Mouse (Mus musculus) MEL (cell line): ENCODE results near the gene Robo3. TPM values are rescaled to one million over a fixed set of nuclear protein-coding genes. Genes with fewer than 3 reads are reported as not detected.
A peak's percentile ranks its signal among the peaks of the same experiment; 100 is the strongest.

Experiments used
- DNase-seq: peaks from one replicate; pipeline ENCODE4 v3.0.0; 2011; ENCODE audit warnings: low read depth, low spot score
- H3K27ac ChIP-seq: 2 replicates; pipeline ENCODE4 v1.5.1; 2012; ENCODE audit warnings: low read depth, mild to moderate bottlenecking, control low read depth, low read length, moderate library complexity; ENCODE audit not compliant: control insufficient read depth
- H3K27me3 ChIP-seq, 2 experiments: fragments of 150-350 bp in 1 of 2; sonication (generic) in 1 of 2; 2 replicates each; pipeline ENCODE4 v1.6.1; 2012; ENCODE audit warnings: low read length in 2 of 2, mild to moderate bottlenecking in 2 of 2, improper control_type of control experiment in 1 of 2, moderate library complexity in 1 of 2; ENCODE audit not compliant: insufficient read depth in 2 of 2, control insufficient read depth in 1 of 2
- H3K36me3 ChIP-seq, 2 experiments: 2 replicates each; pipeline ENCODE4 v1.6.1; 2012 to 2014; ENCODE audit warnings: low read length in 2 of 2, improper control_type of control experiment in 1 of 2, inconsistent platforms in 1 of 2, mild to moderate bottlenecking in 1 of 2; ENCODE audit not compliant: insufficient read depth in 2 of 2, control insufficient read depth in 1 of 2
- H3K4me1 ChIP-seq, 2 experiments: fragments of 150-350 bp in 1 of 2; sonication (generic) in 1 of 2; 2 replicates each; pipeline ENCODE4 v1.6.1; 2012; ENCODE audit warnings: low read length in 2 of 2, improper control_type of control experiment in 1 of 2, mild to moderate bottlenecking in 1 of 2; ENCODE audit not compliant: insufficient read depth in 2 of 2, control insufficient read depth in 1 of 2
- H3K4me3 ChIP-seq, 2 experiments: fragments of 150-350 bp in 1 of 2; sonication (generic) in 1 of 2; 2 replicates each; pipeline ENCODE4 v1.5.1; 2012; ENCODE audit warnings: low read depth in 2 of 2, low read length in 2 of 2, mild to moderate bottlenecking in 2 of 2, moderate library complexity in 2 of 2, control low read depth in 1 of 2, improper control_type of control experiment in 1 of 2; ENCODE audit not compliant: control insufficient read depth in 1 of 2, insufficient read depth in 1 of 2
- H3K79me2 ChIP-seq: 2 replicates; pipeline ENCODE4 v1.6.1; 2012; ENCODE audit warnings: mild to moderate bottlenecking, low read length, moderate library complexity; ENCODE audit not compliant: control insufficient read depth, poor library complexity, insufficient read depth
- H3K9ac ChIP-seq: 2 replicates; pipeline ENCODE4 v1.6.1; 2012; ENCODE audit warnings: low read depth, mild to moderate bottlenecking, control low read depth, low read length, moderate library complexity; ENCODE audit not compliant: control insufficient read depth, poor library complexity, severe bottlenecking
- H3K9me3 ChIP-seq: fragments of 150-350 bp; sonication (generic); replicated peaks from 2 replicates; pipeline ENCODE4 v1.6.1; 2012; ENCODE audit warnings: mild to moderate bottlenecking, low read length, improper control_type of control experiment, moderate library complexity; ENCODE audit not compliant: insufficient read depth
- CTCF ChIP-seq, 3 experiments: IDR thresholded peaks in 2 of 3; conservative IDR thresholded peaks in 1 of 3; 2 replicates each; pipeline ENCODE4 v1.5.1; 2011 to 2012; ENCODE audit warnings: low read length in 3 of 3, low read depth in 2 of 3, mild to moderate bottlenecking in 2 of 3, improper control_type of control experiment in 1 of 3, inconsistent platforms in 1 of 3, mixed read lengths in 1 of 3, moderate library complexity in 1 of 3; ENCODE audit not compliant: control insufficient read depth in 1 of 3, insufficient read depth in 1 of 3, poor library complexity in 1 of 3, severe bottlenecking in 1 of 3
- ETS1 ChIP-seq: IDR thresholded peaks from 2 replicates; pipeline ENCODE4 v1.6.1; 2012; ENCODE audit warnings: low read depth, mild to moderate bottlenecking, inconsistent platforms, low read length, improper control_type of control experiment, moderate library complexity
- HCFC1 ChIP-seq: IDR thresholded peaks from 2 replicates; pipeline ENCODE4 v1.6.1; 2012; ENCODE audit warnings: low read depth, mild to moderate bottlenecking, inconsistent platforms, low read length, improper control_type of control experiment, moderate library complexity
- JUND ChIP-seq: IDR thresholded peaks from 2 replicates; pipeline ENCODE4 v1.6.1; 2011; ENCODE audit warnings: low read depth, mild to moderate bottlenecking, improper control_type of control experiment, low read length
- KAT2A ChIP-seq: conservative IDR thresholded peaks from 2 replicates; pipeline ENCODE4 v1.6.1; 2012; ENCODE audit warnings: low read depth, low read length, improper control_type of control experiment, inconsistent platforms
- NELFE ChIP-seq: IDR thresholded peaks from 2 replicates; pipeline ENCODE4 v1.6.1; 2011; ENCODE audit warnings: low read depth, low read length, improper control_type of control experiment
- NRF1 ChIP-seq: IDR thresholded peaks from 2 replicates; pipeline ENCODE4 v1.6.1; 2014; ENCODE audit warnings: low read depth, mild to moderate bottlenecking, inconsistent platforms, low read length, improper control_type of control experiment, moderate library complexity; ENCODE audit not compliant: poor library complexity, insufficient read depth, severe bottlenecking
- POLR2A ChIP-seq, 2 experiments: IDR thresholded peaks; 2 replicates each; pipeline ENCODE4 v1.6.1; 2011 to 2012; ENCODE audit warnings: low read length in 2 of 2, mild to moderate bottlenecking in 2 of 2, control low read depth in 1 of 2, improper control_type of control experiment in 1 of 2, low read depth in 1 of 2, moderate library complexity in 1 of 2; ENCODE audit not compliant: control insufficient read depth in 1 of 2, insufficient read depth in 1 of 2, poor library complexity in 1 of 2
- POLR2AphosphoS2 ChIP-seq: IDR thresholded peaks from 2 replicates; pipeline ENCODE4 v1.6.1; 2011; ENCODE audit warnings: low read length, improper control_type of control experiment
- RAD21 ChIP-seq: IDR thresholded peaks from 2 replicates; pipeline ENCODE4 v1.6.1; 2011; ENCODE audit warnings: mild to moderate bottlenecking, low read depth, low read length, improper control_type of control experiment
- SMC3 ChIP-seq: IDR thresholded peaks from 2 replicates; pipeline ENCODE4 v1.6.1; 2011; ENCODE audit warnings: low read depth, low read length, improper control_type of control experiment
- TCF12 ChIP-seq: IDR thresholded peaks from 2 replicates; pipeline ENCODE4 v1.6.1; 2014; ENCODE audit warnings: low read depth, mild to moderate bottlenecking, inconsistent platforms, low read length, improper control_type of control experiment, moderate library complexity
- USF1 ChIP-seq: IDR thresholded peaks from 2 replicates; pipeline ENCODE4 v1.6.1; 2014; ENCODE audit warnings: low read depth, mild to moderate bottlenecking, inconsistent platforms, low read length, improper control_type of control experiment, moderate library complexity
- ZC3H11A ChIP-seq: IDR thresholded peaks from 2 replicates; pipeline ENCODE4 v1.6.1; 2012; ENCODE audit warnings: low read depth, mild to moderate bottlenecking, inconsistent platforms, low read length, improper control_type of control experiment
- ZMIZ1 ChIP-seq: IDR thresholded peaks from 2 replicates; pipeline ENCODE4 v1.6.1; 2012; ENCODE audit warnings: low read depth, mild to moderate bottlenecking, inconsistent platforms, low read length, improper control_type of control experiment, moderate library complexity
- polyA plus RNA-seq, 2 experiments: library from polyadenylated mRNA; stranded (reverse) in 1 of 2; unstranded in 1 of 2; fragments of >175 nt in 1 of 2; fragments of >200 nt in 1 of 2; gene quantifications; 2 replicates each; pipeline versions ENCODE4 v1.2.1 to v1.2.4; 2012; ENCODE audit warnings: low replicate concordance in 2 of 2, low read depth in 1 of 2; ENCODE audit not compliant: insufficient read length in 2 of 2, insufficient read depth in 1 of 2, missing spikeins in 1 of 2
- total RNA-seq: library from RNA; depleted of rRNA; stranded (reverse); fragments of 300-350 nt; gene quantifications from 2 replicates; pipeline ENCODE4 v1.2.3, GENCODE M21; 2012

Robo3 gene
- total and polyA plus RNA-seq, 3 experiments: not detected

DNA sequence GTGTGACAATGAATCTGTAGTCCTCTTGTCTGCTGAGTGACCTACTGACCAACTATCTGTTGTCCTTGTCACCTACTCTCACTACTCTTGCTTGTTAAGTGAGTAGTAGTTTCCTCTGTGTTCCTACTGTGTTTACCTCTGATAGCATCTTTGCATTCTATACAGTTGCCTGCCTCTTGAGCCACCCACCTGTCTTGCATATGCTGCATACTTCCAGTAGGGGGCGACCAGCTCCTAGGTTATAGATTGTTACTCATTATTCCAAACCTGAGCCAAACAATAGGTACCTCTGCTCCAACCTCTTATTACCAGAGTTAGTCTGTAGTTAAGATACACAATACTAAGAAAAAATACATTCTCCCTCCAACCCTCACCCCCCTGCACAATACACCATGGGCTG, 26.7 kb downstream of the Robo3 start:
- H3K9ac ChIP-seq: no peak overlapping the region
- H3K27ac ChIP-seq: no peak overlapping the region
- H3K9me3 ChIP-seq: no peaks in the 10 kb centered on the region
- H3K4me3 ChIP-seq: no peak overlapping the region
- DNase-seq: peak; percentile 60
- H3K36me3 ChIP-seq: no peaks in the 10 kb centered on the region
- no peaks in the 10 kb centered on the region for H3K4me1 ChIP-seq
- no peaks in the 10 kb centered on the region for H3K79me2 ChIP-seq
- peaks cover 18 to 23% of the 10 kb centered on the region in 2 experiments for H3K27me3 ChIP-seq
- TF ChIP-seq POLR2A (IDR thresholded peaks at IDR 0.05; ENCODE audit: control insufficient read depth in 1 of 2, insufficient read depth in 1 of 2, low read depth in 1 of 2, low read length in 2 of 2, poor library complexity in 1 of 2) (no peak), CTCF (IDR thresholded peaks at IDR 0.05 in 2 of 3, conservative IDR thresholded peaks at IDR 0.05 in 1 of 3; ENCODE audit: control insufficient read depth in 1 of 3, insufficient read depth in 1 of 3, low read depth in 2 of 3, low read length in 3 of 3, poor library complexity in 1 of 3, severe bottlenecking in 1 of 3) (peak; percentile 70 to 94 (median 85)), JUND (no peak), ETS1 (no peak), NRF1 (no peak), SMC3 (peak; percentile 67), RAD21 (peak; percentile 86), USF1 (no peak), KAT2A (no peak), TCF12 (no peak), ZC3H11A (peak; percentile 59; the same call in 1 of the 2 replicates)
- TF ChIP-seq, all 39 proteins: peak for 4

DNA sequence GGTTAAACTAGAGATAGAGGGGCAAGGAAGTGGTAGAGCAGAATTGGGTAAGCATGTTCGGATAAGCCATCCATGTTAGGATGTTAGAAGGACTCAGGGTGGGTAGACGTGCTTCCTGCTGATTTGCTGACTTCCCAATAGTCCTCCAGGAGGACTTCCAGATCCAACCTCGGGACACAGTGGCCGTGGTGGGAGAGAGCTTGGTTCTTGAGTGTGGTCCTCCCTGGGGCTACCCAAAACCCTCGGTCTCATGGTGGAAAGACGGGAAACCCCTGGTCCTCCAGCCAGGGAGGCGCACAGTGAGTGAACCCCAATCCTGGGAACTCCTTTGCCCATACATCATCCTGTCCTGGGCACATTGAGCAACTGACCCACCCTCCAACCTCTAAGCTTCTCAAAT, 30.0 kb downstream of the Robo3 start:
- no peak for TF ChIP-seq ZMIZ1
- TF ChIP-seq POLR2A (IDR thresholded peaks at IDR 0.05; ENCODE audit: control insufficient read depth in 1 of 2, insufficient read depth in 1 of 2, low read depth in 1 of 2, low read length in 2 of 2, poor library complexity in 1 of 2): no peak
- no peak for TF ChIP-seq RAD21
- no peak for TF ChIP-seq HCFC1
- TF ChIP-seq POLR2AphosphoS2: no peak
- TF ChIP-seq NELFE: no peak
- TF ChIP-seq TCF12: no peak
- no peak for TF ChIP-seq ETS1
- no peak overlapping the region for H3K4me3 ChIP-seq
- H3K27ac ChIP-seq: no peak overlapping the region
- no peak for DNase-seq
- H3K27me3 ChIP-seq: peaks cover 3 to 13% of the 10 kb centered on the region in 2 experiments
- no peaks in the 10 kb centered on the region for H3K36me3 ChIP-seq
- no peaks in the 10 kb centered on the region for H3K79me2 ChIP-seq
- H3K9me3 ChIP-seq: no peaks in the 10 kb centered on the region
- H3K4me1 ChIP-seq: no peaks in the 10 kb centered on the region
- H3K9ac ChIP-seq: no peak overlapping the region
